Mouse (Mus musculus): ENCODE data around the gene Rhbdf2. TPM values are rescaled to one million over a fixed set of nuclear protein-coding genes. Genes with fewer than 3 reads are reported as not detected.

The Rhbdf2 gene
- polyA plus RNA-seq, 1 experiment from 2014 or later, result 5.7 TPM

DNA sequence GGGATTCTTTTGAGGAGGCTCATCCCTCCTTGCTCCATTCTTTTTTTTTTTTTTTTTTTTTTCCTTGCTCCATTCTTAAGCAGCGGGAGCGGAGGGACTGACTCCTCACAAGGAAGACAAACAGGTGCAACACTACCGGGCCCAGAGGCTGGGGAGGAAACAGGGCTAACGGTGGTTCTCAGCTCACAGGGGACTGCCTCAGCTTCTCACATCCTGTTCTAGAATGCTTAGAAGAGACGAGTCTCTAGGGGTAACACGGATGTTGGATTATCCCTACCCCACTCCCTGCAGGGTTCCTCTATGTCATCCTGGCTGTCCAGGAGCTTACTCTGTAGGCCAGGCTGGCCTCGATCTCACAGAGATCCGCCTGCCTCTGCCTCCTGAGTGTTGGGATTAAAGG lies 37.2 kb downstream of the Rhbdf2 start:
- no peaks in the 10 kb centered on the region for H3K27me3 ChIP-seq (ENCODE audit: control insufficient read depth, insufficient read depth, low read length)
- no peaks in the 10 kb centered on the region for H3K9me3 ChIP-seq (ENCODE audit: control insufficient read depth, low read length)
- DNase-seq (ENCODE audit: low spot score) (no peak), ATAC-seq (ENCODE audit: low FRiP score, low TSS enrichment) (no peak)
- H3K4me1 ChIP-seq (replicated peaks; ENCODE audit: control insufficient read depth, insufficient read depth), result no peaks in the 10 kb centered on the region
- no peak overlapping the region for H3K27ac ChIP-seq (replicated peaks)
- H3K4me2 ChIP-seq (replicated peaks; ENCODE audit: low read depth), result no peak overlapping the region
- H3K36me3 ChIP-seq (ENCODE audit: control insufficient read depth, insufficient read depth, low read length), result no peaks in the 10 kb centered on the region
- WGBS, result 62% methylated on average over 8 of the region's 8 CpGs
- TF ChIP-seq EP300 (optimal IDR thresholded peaks at IDR 0.05) (no peak), CTCF (IDR thresholded peaks at IDR 0.05; ENCODE audit: low read depth) (no peak)
- no peak overlapping the region for H3K4me3 ChIP-seq (ENCODE audit: low read depth, low read length)
- no peak overlapping the region for H3K9ac ChIP-seq (ENCODE audit: low read length)

DNA sequence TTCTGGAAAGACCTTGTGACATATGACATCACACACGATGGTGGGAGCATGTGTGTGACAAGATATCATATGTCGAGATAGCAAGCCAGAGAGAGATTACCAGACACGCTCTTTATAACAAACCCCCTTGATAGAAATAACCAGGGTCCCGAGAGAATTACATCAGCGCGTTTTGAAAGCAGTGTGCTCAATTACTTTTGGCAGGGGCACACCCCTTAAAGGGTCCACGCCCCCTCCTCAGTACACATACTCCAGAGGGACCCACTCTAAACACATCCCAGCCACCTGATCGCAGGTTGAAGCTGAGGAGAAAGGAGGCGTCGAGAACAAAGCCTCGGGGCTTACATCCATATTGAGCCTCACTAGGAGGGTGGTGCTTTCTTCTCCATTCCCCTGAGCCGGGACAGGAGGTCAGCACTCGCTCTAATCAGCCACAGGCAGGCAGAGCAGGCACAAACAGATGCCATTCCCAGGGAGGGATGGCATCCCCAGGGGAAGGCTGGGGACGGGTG lies 37.7 kb downstream of the Rhbdf2 start:
- no peak for DNase-seq (ENCODE audit: low spot score)
- ATAC-seq (ENCODE audit: low FRiP score, low TSS enrichment), result no peak
- no peaks in the 10 kb centered on the region for H3K36me3 ChIP-seq (ENCODE audit: control insufficient read depth, insufficient read depth, low read length)
- no peak overlapping the region for H3K4me3 ChIP-seq (ENCODE audit: low read depth, low read length)
- no peak overlapping the region for H3K4me2 ChIP-seq (replicated peaks; ENCODE audit: low read depth)
- H3K27me3 ChIP-seq (ENCODE audit: control insufficient read depth, insufficient read depth, low read length), result no peaks in the 10 kb centered on the region
- no peak overlapping the region for H3K27ac ChIP-seq (replicated peaks)
- H3K4me1 ChIP-seq (replicated peaks; ENCODE audit: control insufficient read depth, insufficient read depth), result no peaks in the 10 kb centered on the region
- 21% methylated on average over 14 of the region's 14 CpGs for WGBS
- H3K9me3 ChIP-seq (ENCODE audit: control insufficient read depth, low read length), result no peaks in the 10 kb centered on the region
- H3K9ac ChIP-seq (ENCODE audit: low read length), result no peak overlapping the region
- TF ChIP-seq CTCF (IDR thresholded peaks at IDR 0.05; ENCODE audit: low read depth), result no peak
- TF ChIP-seq EP300 (optimal IDR thresholded peaks at IDR 0.05), result no peak

DNA sequence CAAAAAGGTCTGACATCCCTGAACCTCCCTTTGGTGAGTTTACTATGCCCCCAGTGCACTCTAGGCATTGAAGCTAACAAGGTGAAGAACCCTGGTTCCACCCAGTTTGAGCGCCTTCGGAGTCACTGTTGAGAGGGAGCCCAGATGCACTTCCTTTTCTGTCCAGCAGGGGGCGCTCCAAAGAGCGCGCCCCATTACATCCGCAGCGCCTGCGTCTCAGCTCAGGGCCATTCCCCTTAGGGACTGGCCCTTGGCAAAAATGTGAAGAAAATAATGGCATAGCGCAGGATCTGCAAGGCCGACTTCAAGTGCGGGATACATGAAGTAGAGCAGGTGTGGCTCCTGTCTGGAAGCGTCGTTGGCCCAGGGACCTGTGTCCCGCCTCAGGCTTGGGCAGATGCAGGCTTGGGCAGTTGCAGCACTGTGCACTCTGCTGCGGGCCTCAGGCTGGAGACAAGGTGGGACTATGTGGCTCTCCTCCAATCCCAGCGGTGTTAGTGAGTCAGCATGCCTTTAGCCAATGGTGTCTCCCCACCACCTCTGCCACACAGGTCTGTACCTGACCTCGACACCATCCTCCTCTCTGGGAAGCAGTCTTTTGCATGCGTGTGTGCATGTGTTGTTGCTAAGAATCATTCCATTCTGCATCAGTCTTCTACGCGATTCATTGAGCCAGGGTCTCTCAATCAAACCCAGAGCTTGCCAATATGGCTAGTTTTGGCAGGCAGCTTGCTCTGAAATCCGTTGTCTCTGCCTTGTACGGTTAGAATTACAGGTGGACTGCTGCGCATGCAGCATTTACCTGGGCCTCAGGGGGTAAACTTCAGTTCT lies 39.8 kb downstream of the Rhbdf2 start:
- no peaks in the 10 kb centered on the region for H3K9me3 ChIP-seq (ENCODE audit: control insufficient read depth, low read length)
- no peak overlapping the region for H3K9ac ChIP-seq (ENCODE audit: low read length)

DNA sequence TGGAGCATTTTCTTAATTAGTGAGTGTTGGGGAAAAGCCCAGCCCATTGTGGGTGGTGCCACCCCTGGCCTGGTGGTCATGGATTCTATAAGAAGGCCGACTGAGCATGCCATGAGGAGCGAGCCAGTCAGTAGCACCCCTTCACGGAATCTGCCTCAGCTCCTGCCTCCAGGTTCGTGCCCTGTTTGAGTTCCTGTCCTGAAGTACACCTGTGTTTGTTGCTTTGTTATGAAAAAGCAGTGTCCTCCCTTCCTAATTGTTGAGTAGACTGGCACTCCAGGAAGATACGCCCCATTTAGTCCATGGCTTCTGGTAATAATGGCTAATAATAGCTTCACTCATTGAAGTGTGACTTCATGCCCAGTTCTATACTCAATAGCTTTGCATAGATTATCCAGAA lies 40.5 kb downstream of the Rhbdf2 start, which contains the start of gene Aanat:
TSS of gene Aanat (plus strand) at position 123 of the 400 bp plus-strand sequence.
- no peak for DNase-seq (ENCODE audit: low spot score)
- Histone ChIP-seq H3K9ac (ENCODE audit: low read length) (no peak within 1 kb of the TSS), H3K4me2 (replicated peaks; ENCODE audit: low read depth) (no peak within 1 kb of the TSS; the same call in 1 of the 2 replicates), H3K36me3 (ENCODE audit: control insufficient read depth, insufficient read depth, low read length) (no peaks in the 10 kb centered on the region), H3K4me1 (replicated peaks; ENCODE audit: control insufficient read depth, insufficient read depth) (no peaks in the 10 kb centered on the region), H3K9me3 (ENCODE audit: control insufficient read depth, low read length) (no peaks in the 10 kb centered on the region), H3K27ac (replicated peaks) (no peak within 1 kb of the TSS), H3K27me3 (ENCODE audit: control insufficient read depth, insufficient read depth, low read length) (no peaks in the 10 kb centered on the region), H3K4me3 (ENCODE audit: low read depth, low read length) (no peak within 1 kb of the TSS)
- no peak for ATAC-seq (ENCODE audit: low FRiP score, low TSS enrichment)
- WGBS, result 67% methylated on average over 5 of the region's 5 CpGs
- TF ChIP-seq CTCF (IDR thresholded peaks at IDR 0.05; ENCODE audit: low read depth), result no peak
- TF ChIP-seq EP300 (optimal IDR thresholded peaks at IDR 0.05), result no peak

More for the DNA sequence above, 39.8 kb downstream of the Rhbdf2 start:
- Histone ChIP-seq H3K4me2 (replicated peaks; ENCODE audit: low read depth) (no peak overlapping the region; the same call in 1 of the 2 replicates), H3K4me1 (replicated peaks; ENCODE audit: control insufficient read depth, insufficient read depth) (no peaks in the 10 kb centered on the region), H3K27me3 (ENCODE audit: control insufficient read depth, insufficient read depth, low read length) (no peaks in the 10 kb centered on the region), H3K36me3 (ENCODE audit: control insufficient read depth, insufficient read depth, low read length) (no peaks in the 10 kb centered on the region), H3K27ac (replicated peaks) (no peak overlapping the region), H3K4me3 (ENCODE audit: low read depth, low read length) (no peak overlapping the region)
- peak; percentile 69 for DNase-seq (ENCODE audit: low spot score)
- WGBS, result 23% methylated on average over 23 of the region's 23 CpGs
- TF ChIP-seq CTCF (IDR thresholded peaks at IDR 0.05; ENCODE audit: low read depth) (peak; percentile 95), EP300 (optimal IDR thresholded peaks at IDR 0.05) (no peak)
- peak; percentile 82 for ATAC-seq (ENCODE audit: low FRiP score, low TSS enrichment)

DNA sequence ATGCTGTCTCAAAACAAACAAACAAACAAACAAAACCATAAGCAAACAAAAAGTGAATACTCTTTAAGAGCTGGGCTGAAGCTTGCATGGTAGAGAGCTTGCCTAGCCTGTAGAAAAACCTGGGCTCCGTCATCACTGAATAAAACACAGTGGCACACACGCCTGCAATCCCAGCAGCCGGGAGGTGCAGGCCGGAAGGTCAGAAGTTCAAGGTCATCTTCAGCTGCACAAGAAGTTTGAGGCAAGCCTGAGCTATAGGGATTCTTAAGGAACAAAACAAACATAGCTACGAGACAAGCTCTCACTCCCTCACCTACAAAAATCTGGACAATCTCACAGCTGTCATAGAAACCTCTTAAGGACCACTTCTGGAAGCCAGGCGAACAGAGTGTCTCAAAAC lies 41.1 kb downstream of the Rhbdf2 start:
- H3K4me2 ChIP-seq (replicated peaks; ENCODE audit: low read depth), result no peak overlapping the region
- TF ChIP-seq CTCF (IDR thresholded peaks at IDR 0.05; ENCODE audit: low read depth), result no peak
- no peak for TF ChIP-seq EP300 (optimal IDR thresholded peaks at IDR 0.05)
- WGBS, result 69% methylated on average over 6 of the region's 6 CpGs
- no peaks in the 10 kb centered on the region for H3K4me1 ChIP-seq (replicated peaks; ENCODE audit: control insufficient read depth, insufficient read depth)
- no peak overlapping the region for H3K27ac ChIP-seq (replicated peaks)
- H3K4me3 ChIP-seq (ENCODE audit: low read depth, low read length), result no peak overlapping the region
- H3K36me3 ChIP-seq (ENCODE audit: control insufficient read depth, insufficient read depth, low read length), result no peaks in the 10 kb centered on the region
- no peak overlapping the region for H3K9ac ChIP-seq (ENCODE audit: low read length)
- H3K9me3 ChIP-seq (ENCODE audit: control insufficient read depth, low read length), result no peaks in the 10 kb centered on the region
- DNase-seq (ENCODE audit: low spot score) (no peak), ATAC-seq (ENCODE audit: low FRiP score, low TSS enrichment) (no peak)
- H3K27me3 ChIP-seq (ENCODE audit: control insufficient read depth, insufficient read depth, low read length), result no peaks in the 10 kb centered on the region

DNA sequence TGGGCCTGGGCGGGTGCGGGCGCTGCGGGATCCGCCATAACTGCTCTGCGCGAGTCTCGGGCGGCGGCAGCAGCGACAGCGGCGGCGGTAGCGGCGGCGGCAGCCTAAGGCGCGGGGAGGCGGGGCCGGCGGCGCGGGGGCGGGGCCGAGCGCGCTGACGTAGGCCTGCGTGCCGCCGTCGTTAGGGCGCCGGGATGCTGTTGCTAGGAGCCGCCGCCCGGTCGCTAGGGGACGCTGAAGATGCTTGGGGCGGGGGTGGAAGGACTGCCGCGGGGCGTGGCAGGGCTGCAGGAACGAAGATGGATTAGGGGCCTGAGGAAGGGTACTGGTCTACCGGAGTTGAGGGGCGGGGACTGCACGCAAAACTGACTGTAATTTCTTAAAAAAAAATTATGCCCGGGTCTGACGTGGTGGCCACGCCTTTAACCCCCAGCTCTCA lies 45.4 kb downstream of the Rhbdf2 start, which contains the start of gene Ube2o:
TSS of gene Ube2o (minus strand) at position 72 of the 439 bp plus-strand sequence.
- no peaks in the 10 kb centered on the region for H3K4me1 ChIP-seq (replicated peaks; ENCODE audit: control insufficient read depth, insufficient read depth)
- peak; percentile 91 for ATAC-seq (ENCODE audit: low FRiP score, low TSS enrichment)
- H3K4me3 ChIP-seq (ENCODE audit: low read depth, low read length), result peak within 1 kb of the TSS; percentile 80
- no peaks in the 10 kb centered on the region for H3K27me3 ChIP-seq (ENCODE audit: control insufficient read depth, insufficient read depth, low read length)
- WGBS, result 2% methylated on average over 24 of the region's 51 CpGs
- H3K9ac ChIP-seq (ENCODE audit: low read length), result peak within 1 kb of the TSS; percentile 85
- no peaks in the 10 kb centered on the region for H3K36me3 ChIP-seq (ENCODE audit: control insufficient read depth, insufficient read depth, low read length)
- peak within 1 kb of the TSS; percentile 80 for H3K27ac ChIP-seq (replicated peaks)
- peak; percentile 87 for DNase-seq (ENCODE audit: low spot score)
- no peaks in the 10 kb centered on the region for H3K9me3 ChIP-seq (ENCODE audit: control insufficient read depth, low read length)
- peak within 1 kb of the TSS; percentile 90 for H3K4me2 ChIP-seq (replicated peaks; ENCODE audit: low read depth)
- TF ChIP-seq EP300 (optimal IDR thresholded peaks at IDR 0.05), result no peak
- peak; percentile 64 for TF ChIP-seq CTCF (IDR thresholded peaks at IDR 0.05; ENCODE audit: low read depth)

Data from stomach, postnatal 0 days (tissue).